ENCODE assay signal across 8 mouse cellular contexts in the genomic region with DNA sequence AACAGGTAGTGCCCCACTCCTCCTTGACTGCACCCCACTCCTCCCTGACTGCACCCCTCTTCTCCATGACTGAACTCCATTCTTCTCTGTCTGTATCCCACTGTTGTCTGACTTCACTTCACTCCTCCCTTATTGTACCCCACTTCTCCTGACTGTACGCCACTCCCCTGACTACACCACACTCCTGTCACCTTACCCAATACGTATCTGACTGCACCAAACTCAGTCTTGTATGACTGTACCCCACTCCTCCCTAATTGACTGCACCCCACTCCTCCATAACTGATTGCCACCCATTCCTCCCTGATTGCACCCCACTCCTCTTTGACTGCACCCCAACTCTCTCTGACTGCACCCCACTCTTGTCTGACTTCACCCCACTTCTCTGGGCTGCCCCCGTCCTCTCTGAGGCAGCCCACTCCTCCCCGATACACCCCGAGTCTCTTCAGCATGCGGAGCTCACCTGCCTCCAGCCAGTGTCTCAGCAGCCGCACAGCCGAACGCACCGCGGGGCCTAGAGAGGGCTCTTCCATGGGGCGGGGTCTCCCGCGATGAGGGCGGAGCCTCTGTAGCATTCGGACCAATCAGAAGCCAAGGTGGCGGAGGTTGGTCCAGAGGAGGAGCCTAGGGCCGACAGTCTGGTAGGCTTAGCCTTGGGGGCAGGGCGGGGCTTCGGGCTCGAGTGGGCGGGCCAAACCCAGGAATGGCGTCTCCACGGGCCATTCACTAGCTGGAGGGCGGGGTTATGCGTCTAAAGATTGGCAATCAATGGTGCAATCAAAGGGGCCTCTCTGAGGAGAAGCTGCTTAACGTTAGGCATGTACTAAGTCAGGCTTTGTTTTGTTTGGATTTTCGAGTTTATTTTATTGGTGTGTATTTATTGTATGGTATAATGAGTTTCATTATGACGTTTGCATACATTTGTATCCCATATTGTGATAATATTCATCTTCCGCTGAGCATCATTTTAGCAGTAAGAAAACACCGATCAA. TPM values are rescaled to one million over a fixed set of nuclear protein-coding genes. Genes with fewer than 3 reads are reported as not detected.
DNase-seq lines count a peak whose midpoint lies in the region; ATAC-seq lines count a peak whose summit lies in the region.

Gene Gng7, minus strand, starts transcription at position 553 of the 992 bp plus-strand sequence.

- H3K9ac ChIP-seq in hindbrain, embryonic 11.5 days (ENCODE audit: low read depth, low read length), result peak within 1 kb of the TSS; percentile 28; the same call in 1 of the 2 replicates

- no peaks in the 10 kb centered on the region for H3K27me3 ChIP-seq in hindbrain, embryonic 11.5 days (ENCODE audit: control insufficient read depth, insufficient read depth, low read length)

- H3K4me3 ChIP-seq in hindbrain, embryonic 11.5 days (ENCODE audit: low read depth, low read length), result peak within 1 kb of the TSS; percentile 35

- peak; percentile 98 for ATAC-seq in hindbrain, embryonic 11.5 days (ENCODE audit: low FRiP score)

- no peak within 1 kb of the TSS for H3K27ac ChIP-seq in hindbrain, embryonic 11.5 days (ENCODE audit: low read depth, low read length)

- WGBS in hindbrain, embryonic 11.5 days, result 11% methylated on average over 26 of the region's 31 CpGs

- no peaks in the 10 kb centered on the region for H3K9me3 ChIP-seq in hindbrain, embryonic 11.5 days (ENCODE audit: control insufficient read depth, low read length)

- H3K4me1 ChIP-seq in hindbrain, embryonic 11.5 days (replicated peaks; ENCODE audit: control insufficient read depth, insufficient read depth, low read length), result no peaks in the 10 kb centered on the region

- H3K4me2 ChIP-seq in hindbrain, embryonic 11.5 days (replicated peaks; ENCODE audit: low read depth, low read length), result peak within 1 kb of the TSS; percentile 41

- peak; percentile 97 for DNase-seq in Muller cell, postnatal 12 days (ENCODE audit: inconsistent ontology term)
- peak; percentile 99 for DNase-seq in cerebellum, adult 9-11 months
- DNase-seq in frontal cortex, adult 2 months (ENCODE audit: extremely low spot score in 1 of 2, low spot score in 1 of 2), result peak; percentile 97 to 98
- peak; percentile 98 for DNase-seq in hindbrain, embryonic 11.5 days (ENCODE audit: low spot score)
- peak; percentile 99 for DNase-seq in layer of hippocampus, postnatal 10 days (ENCODE audit: low spot score in 2 of 2)
- DNase-seq in lung, postnatal 10 days, result peak; percentile 98
- peak; percentile 94 for DNase-seq in ovary, postnatal 36 days (ENCODE audit: low spot score)
- peak; percentile 86 for DNase-seq in thymus, postnatal 25 days

- no peaks in the 10 kb centered on the region for H3K36me3 ChIP-seq in hindbrain, embryonic 11.5 days (ENCODE audit: control insufficient read depth, insufficient read depth, low read length)

RNA-seq across cellular contexts. Expression of gene Gng7, which starts in this region (rescaled TPM):
- polyA plus RNA-seq in frontal cortex, adult 2 months (2012; rRNA removed), result 80.8 and 101 TPM in 2 replicates
- polyA plus RNA-seq in hindbrain, embryonic 11.5 days (2014; fragmentation: Nextera tagmentation; extraction: Ambion mirVana), result 6.6 and 7.2 TPM in 2 replicates
- 100 to 1,000 TPM; 145 to 156 TPM for total RNA-seq in layer of hippocampus, postnatal 10 days (2021)

Comparison
In these comparisons a context has a peak if more than half of its experiments do, and no peak if none do; other contexts are left out.
1. RNA of gene Gng7 (polyA plus RNA-seq): 80.8 to 101 TPM in frontal cortex, adult 2 months; 6.6 to 7.2 TPM in hindbrain, embryonic 11.5 days; every median in the first group is over 10 times any median in the second.
2. Peak in every context shown above with its lines, with median percentiles within 50 percentile points of each other: DNase-seq.